Mouse (Mus musculus): Measurements from ENCODE around the gene Npas1.

The Npas1 gene

GRCm38 (mm10) chr7:16471549-16471948 lies 6.0 kb downstream of the Npas1 start:
- DNase-seq (ENCODE audit: low spot score), result peak; percentile 56

GRCm38 (mm10) chr7:16468115-16468514 lies 9.4 kb downstream of the Npas1 start:
- no peak for DNase-seq (ENCODE audit: low spot score)

- DNase-seq (ENCODE audit: low spot score), result peak; percentile 37
Measured at GRCm38 (mm10) chr7:16466565-16466964, 11.0 kb downstream of the Npas1 start.

GRCm38 (mm10) chr7:16465568-16465967 lies 12.0 kb downstream of the Npas1 start:
- DNase-seq (ENCODE audit: low spot score), result no peak

- peak; percentile 86 for DNase-seq (ENCODE audit: low spot score)
Measured at GRCm38 (mm10) chr7:16465160-16465559, 12.4 kb downstream of the Npas1 start.

GRCm38 (mm10) chr7:16463214-16463613 lies 14.3 kb downstream of the Npas1 start:
- DNase-seq (ENCODE audit: low spot score), result peak; percentile 91

- DNase-seq (ENCODE audit: low spot score), result no peak
Measured at GRCm38 (mm10) chr7:16461705-16462104, 15.8 kb downstream of the Npas1 start.

GRCm38 (mm10) chr7:16461151-16461550 lies 16.4 kb downstream of the Npas1 start:
- no peak for DNase-seq (ENCODE audit: low spot score)

GRCm38 (mm10) chr7:16460566-16460965 lies 17.0 kb downstream of the Npas1 start:
- DNase-seq (ENCODE audit: low spot score), result no peak

- DNase-seq (ENCODE audit: low spot score), result no peak
Measured at GRCm38 (mm10) chr7:16456289-16456688, 21.2 kb downstream of the Npas1 start.

GRCm38 (mm10) chr7:16455016-16455415 lies 22.5 kb downstream of the Npas1 start:
- DNase-seq (ENCODE audit: low spot score), result no peak

- peak; percentile 76 for DNase-seq (ENCODE audit: low spot score)
Measured at GRCm38 (mm10) chr7:16453118-16453711, 24.3 kb downstream of the Npas1 start.

GRCm38 (mm10) chr7:16452587-16453073 lies 24.9 kb downstream of the Npas1 start, which contains the start of gene Tmem160:
Tmem160 (plus strand) TSS chr7:16452779.
- DNase-seq (ENCODE audit: low spot score), result peak; percentile 89

- no peak for DNase-seq (ENCODE audit: low spot score)
Measured at GRCm38 (mm10) chr7:16451656-16452055, 25.9 kb downstream of the Npas1 start.

GRCm38 (mm10) chr7:16441241-16441640 lies 36.3 kb downstream of the Npas1 start:
- DNase-seq (ENCODE audit: low spot score), result no peak

- no peak for DNase-seq (ENCODE audit: low spot score)
Measured at GRCm38 (mm10) chr7:16435088-16435487, 42.4 kb downstream of the Npas1 start.

GRCm38 (mm10) chr7:16433352-16433971 lies 44.1 kb downstream of the Npas1 start:
- no peak for DNase-seq (ENCODE audit: low spot score)

GRCm38 (mm10) chr7:16426129-16426729 lies 51.3 kb downstream of the Npas1 start:
- DNase-seq (ENCODE audit: low spot score), result peak; percentile 87

- no peak for DNase-seq (ENCODE audit: low spot score)
Measured at GRCm38 (mm10) chr7:16425721-16426120, 51.8 kb downstream of the Npas1 start.

- DNase-seq (ENCODE audit: low spot score), result no peak
Measured at GRCm38 (mm10) chr7:16423731-16424130, 53.8 kb downstream of the Npas1 start.

GRCm38 (mm10) chr7:16422222-16422856 lies 55.2 kb downstream of the Npas1 start:
- DNase-seq (ENCODE audit: low spot score), result no peak

GRCm38 (mm10) chr7:16420493-16421118 lies 56.9 kb downstream of the Npas1 start:
- no peak for DNase-seq (ENCODE audit: low spot score)
